Mouse (Mus musculus) granulocyte monocyte progenitor cell, adult 5-6 weeks (primary cell): ENCODE measurements at regions not wholly inside any gene's neighbourhood (a gene's known extent, or its start where the extent isn't known, plus 50 kb on each side); places are given as distances from the start of the nearest gene placed in this dataset.

ENCODE experiments used
- ATAC-seq: replicated peaks from 2 replicates; pipeline ENCODE4 v1.8.0; 2016; ENCODE audit warnings: mild to moderate bottlenecking, moderate TSS enrichment, inconsistent platforms; ENCODE audit not compliant: poor library complexity, severe bottlenecking

DNA sequence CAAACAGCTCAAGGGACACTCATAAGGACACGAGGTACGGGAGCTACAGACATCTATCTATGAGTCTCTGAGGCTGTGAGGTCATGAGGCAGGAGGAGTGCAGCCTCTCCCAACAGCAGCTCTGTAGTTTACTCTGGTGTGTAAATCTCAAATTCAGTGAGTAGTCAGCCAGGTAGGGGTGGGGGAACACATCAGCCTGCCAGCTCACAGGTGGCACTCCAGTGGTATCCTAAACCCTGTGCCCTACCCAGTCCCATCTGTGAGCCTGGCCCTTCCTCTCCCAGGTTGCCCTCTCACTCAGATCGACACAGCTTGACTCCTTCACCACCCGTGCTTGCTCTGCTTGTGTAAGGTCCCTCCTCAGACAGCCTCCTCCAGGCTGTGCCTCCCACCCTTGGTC lies 202.2 kb downstream of the Sipa1l2 start:
- ATAC-seq = no peak

DNA sequence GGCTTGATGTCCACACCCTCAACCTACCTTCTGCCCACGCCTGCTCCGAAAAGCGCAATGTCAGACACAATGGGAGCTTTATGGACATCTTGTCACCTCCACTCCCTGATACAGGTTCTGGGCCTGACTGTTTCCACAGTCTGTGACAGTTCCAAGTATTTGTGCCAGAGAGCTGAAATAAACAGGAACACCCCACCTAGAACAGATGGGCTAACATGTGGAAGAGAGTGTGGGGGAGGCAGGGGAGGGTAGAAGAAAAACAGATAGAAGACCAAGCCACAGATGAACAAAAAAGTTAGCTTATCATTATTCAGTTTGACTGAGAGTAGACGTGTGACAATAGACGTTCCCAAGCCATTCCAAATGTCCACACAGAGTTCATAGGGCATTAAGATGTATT lies 204.6 kb downstream of the Sipa1l2 start:
- no peak for ATAC-seq

DNA sequence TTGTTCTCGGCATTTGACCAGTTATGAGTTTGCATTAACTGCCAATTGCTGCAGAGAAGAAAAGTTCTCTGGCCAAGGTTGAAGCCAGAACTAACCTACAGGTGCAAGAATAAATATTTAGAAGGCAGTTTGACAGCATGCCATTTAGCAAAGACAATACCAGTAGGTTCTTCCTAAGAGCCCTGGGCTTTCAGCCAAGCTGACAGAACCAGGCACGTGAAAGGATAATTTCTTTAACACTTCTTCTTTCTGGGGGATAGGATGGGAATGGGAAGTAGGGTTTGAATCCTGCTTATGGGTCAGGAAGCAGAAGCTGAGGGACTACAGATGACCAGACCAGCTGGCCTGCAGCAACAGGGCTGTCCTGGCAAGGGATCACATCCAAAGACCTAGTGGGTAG lies 210.2 kb downstream of the Sipa1l2 start:
- no peak for ATAC-seq

DNA sequence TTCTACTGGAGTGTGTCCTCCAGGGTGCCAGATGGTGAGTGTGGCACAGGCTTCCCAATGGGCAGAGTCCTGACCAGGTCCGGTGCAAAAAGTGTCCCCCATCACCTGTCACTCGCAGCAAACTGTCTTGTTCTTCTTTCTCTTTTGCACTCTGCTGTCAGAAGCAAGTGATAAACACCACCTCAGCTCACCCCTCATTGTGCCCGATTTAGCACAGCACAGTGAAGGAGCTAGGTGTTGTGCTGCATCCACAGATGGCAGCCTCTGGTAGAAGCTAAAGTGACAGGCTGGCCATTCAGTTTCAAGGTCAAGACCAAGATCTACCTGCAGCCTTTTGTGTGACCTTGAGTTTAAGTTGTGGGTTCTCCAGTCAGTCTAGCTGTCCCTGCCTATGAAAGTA lies 211.8 kb downstream of the Sipa1l2 start:
- no peak for ATAC-seq

DNA sequence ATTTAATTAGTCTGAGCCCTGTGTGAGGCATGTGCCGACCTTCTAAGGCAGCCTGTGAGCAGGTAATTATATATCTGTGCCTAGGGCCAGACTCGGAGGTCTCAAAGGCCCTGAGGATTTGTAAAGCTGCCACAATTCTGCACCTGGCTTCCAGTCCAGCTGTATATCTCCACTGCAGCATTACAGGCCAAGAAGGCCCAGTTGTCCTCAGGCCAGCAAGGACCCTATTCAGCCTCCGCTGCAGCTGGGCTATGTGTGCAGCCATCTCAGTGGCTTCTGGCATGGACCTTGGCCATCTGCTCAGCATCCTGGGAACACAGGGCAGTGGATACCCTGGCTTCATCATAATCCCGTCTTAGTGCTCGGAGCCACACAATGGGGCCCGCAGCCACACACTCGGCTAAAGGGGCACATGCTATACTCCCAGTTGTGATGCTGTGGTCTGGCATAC lies 214.5 kb downstream of the Sipa1l2 start:
- no peak for ATAC-seq

DNA sequence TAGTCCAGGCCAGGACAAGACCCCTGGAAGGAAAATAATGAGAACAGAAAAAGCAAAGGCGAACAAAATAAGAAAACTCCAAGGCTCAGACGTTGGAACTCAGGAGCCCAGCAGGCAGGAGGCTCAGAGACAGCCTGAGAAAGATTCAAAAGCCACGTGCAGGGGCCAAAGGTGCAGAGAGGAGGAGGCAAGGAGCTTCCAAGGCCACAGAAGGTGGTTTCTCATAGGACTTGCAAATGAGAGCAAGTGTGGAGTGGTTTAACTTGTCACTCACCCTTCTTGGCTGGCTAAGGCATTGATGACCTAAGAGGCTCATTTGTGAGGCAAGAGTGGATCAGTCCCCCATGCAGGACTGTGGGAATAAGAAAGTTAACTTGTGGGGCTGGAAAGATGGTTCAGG lies 217.3 kb downstream of the Sipa1l2 start:
- no peak for ATAC-seq

DNA sequence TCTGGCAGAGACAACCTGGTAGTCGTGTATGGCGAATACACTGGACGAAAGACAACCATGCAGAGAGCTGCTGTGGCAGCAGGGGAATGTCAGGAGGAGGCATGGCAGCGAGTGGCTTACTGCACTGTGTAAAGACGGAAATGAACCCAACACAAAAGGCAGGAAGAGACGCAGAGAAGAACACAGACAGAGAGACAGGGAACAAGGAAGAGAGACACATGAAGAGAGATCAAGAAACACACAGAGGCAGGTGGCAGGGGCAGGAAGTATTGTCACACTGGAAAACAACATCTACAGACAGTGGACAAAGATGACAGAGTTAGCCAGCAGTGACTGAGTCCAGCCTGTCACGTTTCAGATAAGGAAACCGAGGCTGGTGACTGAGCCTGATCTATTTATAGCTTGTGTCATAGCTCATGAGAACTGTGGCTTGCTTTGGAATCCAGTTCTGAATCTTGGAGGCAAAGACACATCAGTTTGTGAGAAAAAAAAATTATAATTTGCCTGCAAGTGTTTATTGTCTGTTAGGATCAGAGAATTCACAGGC lies 218.0 kb downstream of the Sipa1l2 start:
- ATAC-seq = no peak

DNA sequence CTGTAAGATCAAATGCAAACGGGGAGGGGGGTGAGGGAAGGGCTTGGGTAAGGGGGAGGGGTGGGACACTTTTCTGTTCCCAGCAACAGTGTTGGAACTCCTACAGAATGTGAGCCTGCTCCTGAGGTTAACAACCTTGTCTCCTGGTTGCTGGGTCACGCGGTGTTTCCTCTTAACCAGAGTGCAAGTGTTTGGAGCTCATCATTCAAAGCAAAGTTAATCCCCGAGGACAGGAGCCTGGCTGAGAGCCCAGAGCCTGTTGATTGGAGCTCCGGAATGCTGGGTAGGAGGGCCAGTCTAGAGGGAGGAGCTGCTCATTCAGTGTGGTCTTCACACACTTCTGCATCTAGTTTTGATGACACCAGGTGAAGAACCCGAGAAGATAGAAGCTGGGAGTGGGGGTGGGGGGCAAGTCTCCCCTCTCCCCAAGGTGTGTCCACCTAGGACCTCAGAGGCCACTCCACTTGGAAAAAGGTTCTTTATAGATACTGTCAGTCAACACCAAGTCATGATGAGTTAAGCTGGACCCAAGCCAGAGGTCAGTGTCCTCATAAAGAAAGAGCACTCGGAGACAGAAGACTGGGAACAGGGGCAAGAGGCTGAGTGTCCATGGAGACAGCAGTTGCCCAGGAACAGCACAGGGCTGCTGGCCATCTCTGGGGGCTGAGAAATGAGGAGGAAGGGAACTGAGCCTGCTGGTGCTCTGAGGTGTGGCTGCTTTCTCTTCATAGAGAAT lies 220.2 kb downstream of the Sipa1l2 start:
- ATAC-seq = no peak

DNA sequence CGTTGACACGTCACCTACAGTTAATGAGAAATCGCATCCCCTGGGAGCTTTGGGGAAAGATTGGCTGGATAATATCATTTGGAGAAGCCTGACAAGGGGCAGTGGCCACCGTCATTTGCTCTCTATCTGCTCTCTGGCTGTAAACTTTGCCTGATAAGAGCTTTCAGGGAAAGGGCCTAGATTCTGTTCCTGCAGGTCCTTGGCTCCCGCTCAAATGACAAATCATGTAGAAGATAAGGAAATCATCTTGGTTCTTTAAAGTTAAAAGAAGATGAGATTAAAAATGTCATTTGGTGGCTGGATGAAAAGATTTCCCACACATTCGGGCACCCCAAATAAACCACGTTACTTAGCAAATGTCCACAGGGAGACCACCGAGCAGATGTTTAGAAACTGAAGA lies 223.4 kb downstream of the Sipa1l2 start:
- no peak for ATAC-seq

DNA sequence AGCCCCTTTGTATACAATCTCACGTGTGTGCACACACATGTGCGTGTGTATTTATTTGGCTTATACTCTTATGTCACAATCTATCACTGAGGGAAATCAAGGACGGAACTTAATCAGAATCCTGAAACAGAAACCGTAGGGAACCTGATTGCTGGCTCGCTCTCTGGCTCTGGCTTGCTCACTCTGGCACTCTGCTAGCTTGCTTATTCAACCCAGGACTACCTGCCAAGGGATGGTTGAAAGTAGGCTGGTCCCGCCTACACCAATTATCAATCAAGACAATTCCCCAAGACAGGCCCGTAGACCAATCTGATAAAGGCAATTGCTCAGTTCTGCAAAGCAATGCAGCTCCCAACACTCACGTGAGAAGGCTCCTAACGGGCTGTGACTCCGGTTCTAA lies 224.0 kb downstream of the Sipa1l2 start:
- no peak for ATAC-seq

DNA sequence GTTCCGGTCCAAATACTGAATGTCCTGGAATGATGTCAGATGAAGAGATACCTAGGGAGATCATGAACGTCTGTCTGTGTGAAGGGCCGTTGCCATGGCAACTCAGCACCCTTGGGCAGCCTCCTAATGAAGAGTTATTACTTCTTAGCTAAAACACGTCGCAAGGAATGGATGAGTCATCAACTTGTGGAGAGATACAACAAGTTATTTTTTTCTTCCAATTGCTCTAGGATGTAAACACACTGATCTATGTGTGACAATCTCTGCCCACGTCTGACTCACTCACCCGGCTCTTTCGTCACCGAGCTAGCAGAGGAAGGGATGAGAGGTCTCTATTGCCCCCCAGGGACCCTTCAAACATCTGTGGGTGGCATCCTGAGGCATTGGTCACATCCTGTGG lies 225.7 kb downstream of the Sipa1l2 start:
- peak; percentile 33; the same call in 1 of the 2 replicates for ATAC-seq

DNA sequence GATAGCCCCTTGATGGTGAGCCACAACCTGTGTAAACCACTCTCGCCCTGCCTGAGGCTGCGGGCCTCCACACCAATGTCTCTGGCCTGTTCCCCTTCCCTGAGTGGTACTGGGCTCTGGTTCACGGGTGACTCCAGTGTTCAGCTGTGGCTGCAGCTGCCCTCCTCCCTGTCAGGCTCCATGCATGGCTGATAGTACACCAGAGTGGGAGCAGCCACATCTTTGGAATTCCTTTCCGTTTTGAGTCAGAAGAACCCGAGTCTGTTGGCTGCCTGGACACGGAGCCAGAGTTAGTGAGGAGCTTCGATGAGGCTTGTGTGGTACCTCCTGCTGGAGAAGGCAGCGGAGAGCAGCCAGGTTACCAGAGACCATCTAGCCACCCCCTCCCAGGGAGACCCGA lies 227.1 kb downstream of the Sipa1l2 start:
- ATAC-seq = no peak

DNA sequence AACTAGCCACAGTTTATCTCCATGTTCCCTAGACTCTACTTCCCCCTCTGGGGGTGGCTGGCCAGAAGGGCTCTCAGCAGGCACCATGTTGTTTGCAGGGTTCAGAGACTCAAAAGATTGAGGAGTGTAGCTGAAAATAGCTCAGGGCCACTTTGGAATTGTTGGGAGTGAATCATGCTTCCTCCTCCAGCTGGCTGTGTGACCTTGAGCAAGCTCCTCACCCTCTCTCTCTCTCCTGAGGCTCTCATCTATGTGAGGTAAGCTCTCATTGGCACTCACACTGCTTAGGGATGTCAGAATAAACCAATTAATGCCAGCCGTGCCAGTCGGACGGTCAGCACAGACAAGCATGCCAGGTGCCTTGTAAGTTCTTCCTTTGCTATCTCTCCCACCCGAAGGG lies 228.0 kb downstream of the Sipa1l2 start:
- no peak for ATAC-seq

DNA sequence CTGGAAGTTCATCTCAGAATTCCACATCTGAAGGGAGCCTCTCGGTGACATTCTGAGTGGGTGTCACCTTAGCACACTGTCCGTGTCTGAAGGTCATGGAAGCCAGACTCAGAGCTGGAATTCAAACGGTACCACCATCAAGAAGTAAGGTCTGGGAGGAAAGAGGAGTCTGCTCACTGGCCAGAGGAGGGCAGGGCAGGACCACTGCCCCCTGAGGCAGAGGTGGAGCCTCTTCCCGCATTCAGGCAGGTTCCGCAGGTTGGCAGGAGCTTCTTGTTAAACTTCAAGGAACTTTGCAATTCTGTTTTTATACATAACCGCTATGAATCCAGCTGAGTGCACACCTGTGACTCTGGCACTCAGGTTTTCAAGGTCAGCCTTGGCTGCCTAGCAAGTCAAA lies 231.4 kb downstream of the Sipa1l2 start:
- no peak for ATAC-seq

DNA sequence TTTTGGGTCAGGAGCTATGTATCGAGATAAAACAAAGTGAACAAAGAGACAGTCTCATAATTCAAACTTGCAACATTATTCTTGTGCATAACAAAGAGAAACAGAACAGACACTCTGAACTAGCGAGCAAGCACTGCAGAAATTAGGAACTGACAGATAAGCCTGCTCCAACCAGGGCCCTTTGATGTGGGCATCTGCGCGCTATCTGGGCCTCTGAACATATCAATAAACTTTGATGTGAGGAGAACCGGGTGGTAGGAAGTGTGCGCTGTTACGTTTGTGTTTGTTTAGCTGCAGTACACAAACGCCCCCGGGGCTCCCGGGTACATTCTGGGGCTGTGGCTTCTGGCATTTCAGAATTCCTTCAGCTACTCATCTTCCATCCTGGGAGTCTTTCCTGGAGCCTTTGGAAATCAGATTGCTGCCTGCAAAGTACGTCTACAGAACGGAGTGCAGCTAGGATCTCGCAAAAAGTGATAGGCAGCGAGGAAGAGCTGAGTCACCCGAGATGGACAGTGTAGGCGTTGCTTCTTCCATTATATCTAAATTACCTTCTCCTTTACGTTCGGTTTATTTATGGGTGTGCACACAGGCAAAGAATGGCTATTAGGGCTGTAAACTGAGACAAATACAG lies 232.0 kb downstream of the Sipa1l2 start:
- no peak for ATAC-seq

DNA sequence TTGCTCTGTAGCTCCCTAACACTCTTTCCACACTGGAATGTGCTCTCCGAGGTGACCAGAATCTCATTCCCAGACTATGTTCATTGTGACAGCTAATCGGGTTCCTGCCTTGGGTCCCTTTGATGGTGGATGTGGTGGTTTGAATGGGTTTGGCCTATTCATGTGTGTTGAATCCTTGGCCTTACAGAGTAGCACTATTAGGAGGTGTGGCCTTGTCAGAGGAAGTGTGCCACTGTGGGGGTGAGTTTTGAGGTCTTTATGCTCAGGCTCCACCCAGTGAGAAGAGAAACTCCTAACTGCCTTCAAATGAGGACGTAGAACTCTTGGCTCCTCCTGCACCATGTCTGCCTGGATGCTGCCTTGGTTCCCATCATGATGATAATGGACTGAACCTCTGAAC lies 232.8 kb downstream of the Sipa1l2 start:
- peak; percentile 95 for ATAC-seq

DNA sequence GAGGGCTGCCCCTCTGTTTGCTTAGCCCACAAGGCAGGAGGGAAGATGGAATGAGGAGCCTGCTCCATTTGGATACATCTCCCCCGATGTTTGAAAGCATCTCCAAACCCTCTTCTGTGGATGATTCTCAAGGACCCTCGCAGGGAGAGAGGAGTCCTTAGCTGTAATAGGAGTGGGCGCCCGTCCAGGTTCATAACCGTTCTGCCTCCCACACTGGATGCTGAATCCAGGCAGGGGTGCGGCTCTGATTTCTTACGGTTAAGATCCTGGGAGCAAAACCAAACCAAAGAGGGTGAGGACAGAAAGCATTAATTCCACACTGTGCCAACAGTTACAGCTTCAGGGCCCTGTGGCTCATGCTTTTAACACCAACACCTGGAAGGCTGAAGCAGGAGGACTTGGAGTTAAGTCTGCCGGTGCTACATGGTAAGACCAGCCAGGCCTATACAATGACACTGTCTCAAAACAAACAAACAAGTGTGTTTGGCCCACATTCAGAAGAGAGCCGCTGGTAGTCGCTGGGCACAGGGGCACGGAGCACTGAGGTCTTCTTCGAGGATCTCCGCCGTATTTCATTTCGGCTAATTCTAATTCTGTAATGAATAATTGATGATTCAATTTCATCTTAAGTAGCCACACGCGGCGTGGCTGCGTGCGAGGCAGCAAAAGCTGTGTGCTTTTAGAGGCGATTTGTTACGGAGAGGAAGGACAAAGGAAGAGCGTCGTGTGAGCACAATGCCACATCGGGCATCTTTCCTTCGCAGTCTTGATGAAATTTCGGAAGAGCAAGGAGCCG lies 233.8 kb downstream of the Sipa1l2 start:
- ATAC-seq = no peak

DNA sequence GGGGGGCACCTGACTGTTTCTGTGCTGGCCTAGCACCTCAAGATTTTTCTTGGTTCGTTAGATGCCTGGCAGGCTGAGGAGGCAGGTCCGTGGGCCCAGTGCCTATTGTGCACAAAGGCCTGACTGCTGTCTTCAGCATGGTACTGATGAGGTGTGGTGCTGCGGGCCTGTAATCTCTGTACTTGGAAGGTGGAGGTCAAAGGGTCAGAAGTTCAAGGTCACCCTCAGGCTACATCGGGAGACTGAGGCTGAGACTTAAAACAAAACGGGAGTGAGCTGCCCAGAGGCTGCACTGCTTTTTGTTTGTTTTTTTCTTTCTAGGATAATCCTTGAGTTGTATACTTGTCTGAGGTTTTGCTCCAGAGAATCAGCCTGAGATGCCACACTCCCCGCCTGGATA lies 234.4 kb downstream of the Sipa1l2 start:
- ATAC-seq = no peak

DNA sequence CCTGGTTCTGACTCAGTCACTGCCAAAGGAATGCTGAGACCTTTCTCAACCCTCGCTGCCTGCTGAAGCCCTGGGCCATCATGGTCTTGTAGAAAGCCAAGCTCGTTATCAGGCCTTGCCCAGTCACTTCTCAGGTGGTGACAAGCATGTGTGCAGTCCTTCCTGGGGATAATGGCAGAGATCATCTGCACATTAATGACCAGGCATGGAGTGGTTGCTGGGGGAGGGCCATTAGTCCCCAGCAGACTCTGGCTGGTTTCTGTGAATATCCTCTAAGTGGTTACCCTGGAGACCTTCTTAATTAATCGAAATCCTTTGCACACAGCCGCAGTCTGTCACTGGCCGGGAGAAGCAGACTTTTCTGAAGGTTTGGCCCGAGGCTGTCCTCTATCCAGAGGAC lies 239.0 kb downstream of the Sipa1l2 start:
- ATAC-seq = no peak

DNA sequence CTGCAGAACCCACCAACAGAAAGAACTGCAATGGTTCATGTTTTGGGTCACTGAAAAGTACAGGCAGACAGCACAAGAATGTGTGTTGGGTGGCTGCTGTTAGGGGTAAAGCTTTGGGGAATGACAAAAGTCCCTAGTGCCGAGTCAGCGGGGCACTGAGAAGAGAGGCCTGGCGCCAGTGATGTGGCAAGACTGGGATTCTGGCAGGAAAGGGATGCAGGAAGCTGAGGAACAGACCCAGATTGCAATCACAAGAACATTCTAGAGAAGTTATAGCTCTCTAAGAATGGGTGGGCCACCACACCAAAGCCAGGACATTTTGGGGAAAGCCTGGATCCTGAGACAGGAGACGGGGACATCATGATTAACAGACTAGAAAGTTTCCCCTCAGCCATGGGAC lies 241.0 kb downstream of the Sipa1l2 start:
- no peak for ATAC-seq

DNA sequence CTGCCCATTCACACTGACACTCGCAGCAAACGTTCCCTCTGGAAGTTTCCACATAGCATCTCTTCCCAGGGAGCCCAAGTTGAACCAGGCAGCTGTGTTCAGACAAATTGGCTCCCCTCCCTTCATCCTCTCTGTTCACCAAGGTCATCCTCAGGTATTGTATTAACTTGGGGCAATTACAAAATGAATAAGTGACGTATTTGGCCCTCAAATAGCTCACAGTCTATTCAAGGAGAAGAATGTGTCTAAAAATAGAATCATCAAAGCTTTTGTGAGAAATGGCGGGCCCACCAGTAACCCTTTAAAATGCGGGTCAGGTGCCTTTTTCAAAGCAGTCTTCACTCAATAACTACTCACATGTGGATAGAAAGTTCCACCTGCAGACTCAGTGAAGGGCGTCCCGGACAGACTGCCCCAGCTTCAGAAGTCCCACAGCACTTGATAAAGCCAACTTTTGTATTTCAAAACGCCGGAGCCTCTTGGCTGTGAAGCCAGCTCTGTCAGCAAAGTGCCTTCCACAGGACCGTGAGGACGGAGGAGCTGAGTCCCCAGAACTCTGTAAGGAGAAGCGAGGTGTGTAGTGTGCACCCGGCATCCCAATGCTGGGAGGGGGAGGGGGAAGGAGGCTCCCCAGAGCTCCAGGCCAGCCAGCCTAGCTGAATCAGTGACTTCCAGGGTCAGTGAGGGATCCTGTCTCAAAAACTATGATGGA lies 241.9 kb downstream of the Sipa1l2 start:
- ATAC-seq = no peak
